Comparison of ENCODE assay signal across 9 mouse cellular contexts in the genomic region with DNA sequence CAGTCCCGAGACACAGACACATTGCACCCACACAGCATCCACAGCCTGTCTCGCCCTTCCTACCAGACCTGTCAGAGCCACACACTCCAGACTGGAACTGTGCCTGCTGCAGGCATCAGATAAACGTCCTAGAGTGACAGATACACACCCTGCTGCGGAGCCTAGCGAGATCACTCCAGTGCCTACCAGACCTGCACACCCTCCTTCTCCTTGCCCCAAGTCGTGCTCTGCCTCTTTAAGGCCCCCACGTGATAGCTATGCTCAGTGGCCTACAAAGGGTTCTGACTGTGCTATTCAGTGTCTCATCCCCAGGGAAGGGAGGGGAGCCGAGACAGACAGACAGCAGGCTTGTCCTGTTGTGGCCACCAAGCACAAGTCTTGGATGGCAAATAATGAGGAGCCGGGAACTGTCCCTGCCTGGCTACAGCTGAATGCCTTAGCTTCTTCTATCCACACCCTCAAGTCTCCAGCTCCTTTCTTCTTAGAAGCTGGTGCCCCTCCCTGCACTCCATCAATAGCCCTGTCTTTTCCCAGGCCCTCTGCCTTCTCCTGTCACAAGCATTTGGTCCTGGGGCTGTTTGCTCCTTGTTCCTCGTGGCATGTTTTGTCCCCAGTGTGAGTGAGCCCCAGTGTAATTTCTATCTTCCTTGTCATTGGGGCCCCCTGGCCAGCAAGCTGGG. TPM values are rescaled to one million over a fixed set of nuclear protein-coding genes. Genes with fewer than 3 reads are reported as not detected.
A peak's percentile ranks its signal among the peaks of the same experiment; 100 is the strongest.
DNase-seq lines count a peak whose midpoint lies in the region; ATAC-seq lines count a peak whose summit lies in the region.
"Had no signal": no experiment of that assay in that cellular context is flagged by ENCODE, and none has a peak within 500 bp of the region (broad histone marks: within the 10 kb centered on the region; RNA-seq: fewer than 3 reads in every experiment).

No protein-coding gene starts in this region.

- WGBS in heart, embryonic 14.5 days, result 22% methylated on average over 10 of the region's 10 CpGs
- WGBS in embryonic facial prominence, embryonic 10.5 days, result 23% methylated on average over 10 of the region's 10 CpGs
- 9% methylated on average over 10 of the region's 10 CpGs for WGBS in midbrain, embryonic 14.5 days

- H3K27ac ChIP-seq in heart, embryonic 14.5 days (replicated peaks in 1 of 2; ENCODE audit: control insufficient read depth in 1 of 2, insufficient read depth in 1 of 2, low read depth in 2 of 2, low read length in 2 of 2), result peak overlapping the region in 1 of 2 experiments; percentile 10; a peak in 1 of 4 replicates
- H3K27ac ChIP-seq in embryonic facial prominence, embryonic 10.5 days (replicated peaks), result peak overlapping the region; percentile 52
- peak overlapping the region; percentile 72 for H3K27ac ChIP-seq in midbrain, embryonic 14.5 days (replicated peaks; ENCODE audit: low read depth, low read length)

- intact Hi-C loops in heart, postnatal 14 days (cut with DNase I), result loop anchor here (5.0 kb wide), 1 partner anchor 86 kb away; no protein-coding TSS in a partner anchor
- intact Hi-C loops in gastrocnemius, postnatal 14 days (cut with DNase I; ENCODE audit: low total_unique reads), result no loop called here

- H3K9me3 ChIP-seq in heart, embryonic 14.5 days (ENCODE audit: control insufficient read depth, low read length), result no peaks in the 10 kb centered on the region
- H3K9me3 ChIP-seq in embryonic facial prominence, embryonic 10.5 days, result no peaks in the 10 kb centered on the region
- H3K9me3 ChIP-seq in midbrain, embryonic 14.5 days (ENCODE audit: control insufficient read depth, low read length), result no peaks in the 10 kb centered on the region
- H3K9me3 ChIP-seq: G1E had no signal

- H3K4me1 ChIP-seq in heart, embryonic 14.5 days (ENCODE audit: control insufficient read depth in 2 of 2, insufficient read depth in 2 of 2, low read length in 2 of 2), result peaks cover 15 to 21% of the 10 kb centered on the region in 2 experiments
- H3K4me1 ChIP-seq in embryonic facial prominence, embryonic 10.5 days, result peaks cover 45% of the 10 kb centered on the region
- H3K4me1 ChIP-seq in midbrain, embryonic 14.5 days (ENCODE audit: control insufficient read depth, insufficient read depth, low read length), result peaks cover 20% of the 10 kb centered on the region

- H3K4me2 ChIP-seq in heart, embryonic 14.5 days (ENCODE audit: low read length), result no peak overlapping the region
- no peak overlapping the region for H3K4me2 ChIP-seq in midbrain, embryonic 14.5 days (ENCODE audit: low read length)

- no peak overlapping the region for H3K4me3 ChIP-seq in heart, embryonic 14.5 days (ENCODE audit: control insufficient read depth in 1 of 2, insufficient read depth in 1 of 2, low read depth in 1 of 2, low read length in 2 of 2)
- no peak overlapping the region for H3K4me3 ChIP-seq in embryonic facial prominence, embryonic 10.5 days
- H3K4me3 ChIP-seq in midbrain, embryonic 14.5 days (replicated peaks; ENCODE audit: low read depth, low read length), result no peak overlapping the region

- no peaks in the 10 kb centered on the region for H3K27me3 ChIP-seq in heart, embryonic 14.5 days (ENCODE audit: control insufficient read depth, insufficient read depth, low read length)
- H3K27me3 ChIP-seq in embryonic facial prominence, embryonic 10.5 days (replicated peaks; ENCODE audit: low read depth, poor library complexity, severe bottlenecking), result peaks cover 17% of the 10 kb centered on the region
- H3K27me3 ChIP-seq in midbrain, embryonic 14.5 days (ENCODE audit: control insufficient read depth, insufficient read depth, low read length), result no peaks in the 10 kb centered on the region

- peak overlapping the region; percentile 2; the same call in 1 of the 2 replicates for H3K9ac ChIP-seq in heart, embryonic 14.5 days (ENCODE audit: low read length)
- H3K9ac ChIP-seq in midbrain, embryonic 14.5 days (replicated peaks; ENCODE audit: low read length), result peak overlapping the region; percentile 39

- DNase-seq in heart, postnatal 14 days, result no peak
- DNase-seq in embryonic facial prominence, embryonic 10.5 days (ENCODE audit: low spot score), result peak; percentile 17
- peak; percentile 36 to 41 for DNase-seq in layer of hippocampus, adult 8-10 months (ENCODE audit: low spot score in 2 of 2)
- peak; percentile 66 for DNase-seq in midbrain, embryonic 14.5 days
- no peak for DNase-seq in thymus, postnatal 14 days
- DNase-seq in gastrocnemius, postnatal 14 days, result no peak
- DNase-seq in gastrocnemius, adult 8-10 months (ENCODE audit: low spot score in 2 of 2), result no peak

- ATAC-seq in heart, embryonic 14.5 days (ENCODE audit: insufficient number of reproducible peaks, insufficient read depth, low FRiP score, low read depth), result no peak
- ATAC-seq in midbrain, embryonic 14.5 days (ENCODE audit: low FRiP score, low TSS enrichment), result peak; percentile 72; the same call in 1 of the 2 replicates

- H3K36me3 ChIP-seq in heart, embryonic 14.5 days (ENCODE audit: control insufficient read depth, insufficient read depth, low read length), result peaks cover 78% of the 10 kb centered on the region
- H3K36me3 ChIP-seq in embryonic facial prominence, embryonic 10.5 days (replicated peaks), result 0 out of 2 replicates have a peak, but pooled peaks cover 4% of the 10 kb centered on the region
- H3K36me3 ChIP-seq in midbrain, embryonic 14.5 days (ENCODE audit: control insufficient read depth, insufficient read depth, low read length), result peaks cover 70% of the 10 kb centered on the region
- H3K36me3 ChIP-seq: G1E had no signal

RNA-seq across cellular contexts. Expression of a gene that starts 41.6 kb away (rescaled TPM):
- not detected in 2 replicates for polyA plus RNA-seq in heart, embryonic 14.5 days (2014; fragmentation: Nextera tagmentation; extraction: Ambion mirVana)
- total RNA-seq in heart, postnatal 14 days (2021), result not detected
- not detected in 2 replicates for polyA plus RNA-seq in embryonic facial prominence, embryonic 10.5 days (2016; fragmentation: Nextera tagmentation; extraction: Ambion mirVana)
- total RNA-seq in layer of hippocampus, adult 8-10 months (2022), result not detected
- polyA plus RNA-seq in midbrain, embryonic 14.5 days (2014; fragmentation: Nextera tagmentation; extraction: Ambion mirVana), result not detected in 2 replicates
- not detected for total RNA-seq in gastrocnemius, postnatal 14 days (2021)
- total RNA-seq in gastrocnemius, adult 8-10 months (2022), result not detected
- total RNA-seq: G1E had no signal
- polyA plus RNA-seq: G1E had no signal

RNA-seq across cellular contexts. Expression of a gene that starts 53.7 kb away (rescaled TPM):
- polyA plus RNA-seq in heart, embryonic 14.5 days (2014; fragmentation: Nextera tagmentation; extraction: Ambion mirVana), result not detected in 2 replicates
- not detected for total RNA-seq in heart, postnatal 14 days (2021)
- not detected in 2 replicates for polyA plus RNA-seq in embryonic facial prominence, embryonic 10.5 days (2016; fragmentation: Nextera tagmentation; extraction: Ambion mirVana)
- not detected for total RNA-seq in layer of hippocampus, adult 8-10 months (2022)
- polyA plus RNA-seq in midbrain, embryonic 14.5 days (2014; fragmentation: Nextera tagmentation; extraction: Ambion mirVana), result not detected in 2 replicates
- total RNA-seq in gastrocnemius, postnatal 14 days (2021), result not detected
- not detected for total RNA-seq in gastrocnemius, adult 8-10 months (2022)
- total RNA-seq: G1E had no signal
- polyA plus RNA-seq: G1E had no signal

Comparison
In these comparisons a context has a peak if more than half of its experiments do, and no peak if none do; other contexts are left out.
1. DNase-seq: peak in embryonic facial prominence, embryonic 10.5 days (single experiment), layer of hippocampus, adult 8-10 months (2 of 2) and midbrain, embryonic 14.5 days (single experiment); none in heart, postnatal 14 days (0 of 2), thymus, postnatal 14 days (single experiment), gastrocnemius, postnatal 14 days (single experiment) and gastrocnemius, adult 8-10 months (0 of 2).